Mouse (Mus musculus) left cerebral cortex, postnatal 25 days (tissue): ENCODE measurements around the gene Drd3. TPM values are rescaled to one million over a fixed set of nuclear protein-coding genes. Genes with fewer than 3 reads are reported as not detected.

Source experiments
- microRNA-seq, 2 experiments: library from miRNA; unstranded; fragments of <30 nt; microRNA quantifications; one replicate each; pipeline ENCODE4 v1.2.0; 2022
- total RNA-seq, 2 experiments: library from RNA; stranded (reverse); gene quantifications; 2 replicates each; pipeline ENCODE4 v1.2.3; 2021

The Drd3 gene
- total RNA-seq, 2 experiments from 2014 or later, result 3.2 TPM; not detected in 1

Small RNA genes lying within 50 kb of the gene (microRNA-seq; reads per million reads assigned to microRNA genes)
- 0 reads per million in 2 experiments for gene Gm25996

Other genes with a start within 250 kb of the Drd3 start
- gene Tigit, start 89.9 kb upstream of the Drd3 start, total RNA-seq, result not detected
- 1 to 10 TPM; 3.8 to 5.6 TPM for gene Ccdc191, start 135.8 kb downstream of the Drd3 start, total RNA-seq
- gene Qtrt2, start 172.8 kb downstream of the Drd3 start, total RNA-seq, result 10 to 100 TPM; 27.0 to 33.1 TPM
- gene Zdhhc23, start 225.8 kb downstream of the Drd3 start, total RNA-seq, result 10 to 100 TPM; 27.0 to 28.5 TPM